Mouse (Mus musculus) spleen, adult 2 months (tissue): ENCODE data around the gene Phlda2.

Experiments
- CTCF ChIP-seq: fragments of 200-500 bp; IDR thresholded peaks from 2 replicates; pipeline ENCODE4 v1.5.1; 2011; ENCODE audit warnings: mild to moderate bottlenecking, inconsistent platforms; ENCODE audit not compliant: insufficient read depth, insufficient read length, insufficient replicate concordance; ENCODE audit errors: extremely low read depth
- POLR2A ChIP-seq: fragments of 200-500 bp; IDR thresholded peaks from 2 replicates; pipeline ENCODE4 v1.6.1; 2011; ENCODE audit warnings: low read depth, low read length, inconsistent platforms

GRCm38 (mm10) chr7:143546554-143546953, 43.6 kb upstream of the Phlda2 start:
- TF ChIP-seq CTCF (no peak), POLR2A (no peak)
